Mouse (Mus musculus) layer of hippocampus, adult 8-10 months (tissue): Measurements from ENCODE around the gene Syne4. TPM values are rescaled to one million over a fixed set of nuclear protein-coding genes. Genes with fewer than 3 reads are reported as not detected.
A peak's percentile ranks its signal among the peaks of the same experiment; 100 is the strongest.

ENCODE experiments used
- DNase-seq, 2 experiments: peaks; one replicate each; pipeline ENCODE4 v3.0.0; 2022; ENCODE audit warnings: low spot score in 2 of 2
- total RNA-seq, 4 experiments: library from RNA; stranded (reverse); gene quantifications; 2 replicates each; pipeline ENCODE4 v1.2.4; 2022

The Syne4 gene
- total RNA-seq, result 10 to 100 TPM in 3 of 4 experiments, 1 to 10 TPM in 1; 9.6 to 21.2 (median 15.0) TPM

DNA sequence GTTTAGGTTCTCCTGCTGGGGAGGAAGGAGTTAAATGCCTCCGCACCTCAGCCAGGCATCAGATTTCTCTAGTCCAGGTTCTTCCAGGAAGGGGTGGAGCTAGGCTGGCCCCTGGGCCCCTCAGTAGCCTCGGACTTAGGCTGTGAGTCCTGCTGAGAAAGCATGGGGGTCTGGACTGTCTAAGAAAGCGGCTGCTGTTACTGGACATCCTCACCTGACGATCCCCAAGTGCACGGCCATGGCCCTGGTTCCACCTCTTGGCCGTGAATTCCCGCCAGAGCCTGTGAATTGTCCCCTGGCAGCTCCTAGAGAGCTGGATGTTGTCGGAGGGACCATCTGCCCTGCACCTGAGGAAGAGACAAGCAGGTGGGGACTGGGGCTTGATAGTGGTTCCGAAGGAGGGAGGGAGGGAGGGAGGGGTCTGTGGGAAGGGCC is at the start of gene Syne4:
Gene Syne4, plus strand, starts transcription at position 87 of the 435 bp plus-strand sequence.
- no peak for DNase-seq

DNA sequence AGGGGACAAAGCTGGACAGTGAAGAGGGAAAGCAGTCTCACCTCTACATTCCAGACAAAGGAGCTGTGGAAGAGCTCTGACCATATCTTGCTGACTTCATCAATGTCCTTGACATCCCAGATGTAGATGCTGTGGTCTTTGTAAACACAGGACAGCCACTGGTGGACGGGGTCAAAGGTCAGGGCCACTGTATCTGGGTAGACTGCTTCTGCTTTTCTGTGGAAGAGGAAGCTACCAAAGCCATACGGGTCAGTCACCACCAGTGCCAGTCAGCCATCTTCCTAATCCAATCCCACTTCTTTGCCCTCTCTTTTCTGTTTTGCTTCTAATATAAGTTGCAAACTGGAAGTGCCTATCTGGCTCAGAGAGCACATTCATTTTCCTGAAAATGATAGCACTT is 49.6 kb upstream of the Syne4 start:
- no peak for DNase-seq

DNA sequence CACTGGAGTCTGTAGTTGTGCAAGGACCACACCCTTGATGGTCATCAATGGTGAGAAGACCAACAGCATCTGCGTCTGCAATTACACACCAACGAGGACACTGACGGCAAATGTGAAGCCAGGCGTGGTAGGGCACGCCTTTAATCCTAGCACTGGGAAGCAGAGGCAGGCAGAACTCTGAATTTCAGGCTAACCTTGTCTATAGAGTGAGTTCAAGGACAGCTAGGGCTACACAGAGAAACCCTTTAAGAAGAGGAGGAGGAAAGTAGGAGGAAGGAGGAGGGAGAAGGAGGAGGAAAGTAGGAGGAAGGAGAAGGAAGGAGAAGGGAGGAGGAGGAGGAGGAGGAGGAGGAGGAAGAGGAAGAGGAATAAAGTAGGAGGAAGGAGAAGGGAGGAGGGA is 49.1 kb upstream of the Syne4 start:
- DNase-seq, result no peak

DNA sequence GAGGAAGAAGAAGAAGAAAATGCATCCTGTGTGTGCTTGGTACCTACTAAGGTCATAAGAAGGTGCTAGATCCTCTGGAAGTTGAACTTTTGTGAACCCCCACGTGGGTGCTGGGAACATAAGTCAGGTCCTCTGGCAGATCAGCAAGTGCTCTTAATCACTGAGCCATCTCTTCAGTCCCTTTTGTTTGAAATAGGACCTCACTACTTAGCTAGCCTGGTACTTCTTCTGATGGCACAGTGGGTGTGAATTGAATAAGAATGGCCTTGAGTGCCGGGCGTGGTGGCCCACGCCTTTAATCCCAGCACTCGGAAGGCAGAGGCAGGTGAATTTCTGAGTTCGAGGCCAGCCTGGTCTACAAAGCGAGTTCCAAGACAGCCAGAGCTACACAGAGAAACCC is 48.7 kb upstream of the Syne4 start:
- DNase-seq, result no peak

DNA sequence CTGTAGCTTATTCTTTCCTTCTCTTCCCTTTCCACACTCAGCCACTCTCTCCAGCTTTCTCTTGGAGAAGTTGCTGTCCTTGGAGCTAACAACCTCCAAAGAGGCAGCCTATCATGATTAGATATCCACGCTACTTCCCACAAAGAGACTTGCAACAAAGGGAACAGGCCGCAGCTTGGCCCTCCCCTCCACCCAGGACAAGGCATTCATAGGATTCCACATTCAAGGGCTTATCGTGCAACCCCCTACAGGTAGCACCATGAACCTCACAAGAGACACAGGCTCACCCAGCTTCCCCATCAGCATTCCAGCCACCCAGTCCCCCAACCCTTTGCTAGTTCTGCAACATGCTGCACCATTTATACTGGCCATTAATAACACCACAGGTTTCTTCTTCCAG is 47.8 kb upstream of the Syne4 start:
- DNase-seq, result no peak

DNA sequence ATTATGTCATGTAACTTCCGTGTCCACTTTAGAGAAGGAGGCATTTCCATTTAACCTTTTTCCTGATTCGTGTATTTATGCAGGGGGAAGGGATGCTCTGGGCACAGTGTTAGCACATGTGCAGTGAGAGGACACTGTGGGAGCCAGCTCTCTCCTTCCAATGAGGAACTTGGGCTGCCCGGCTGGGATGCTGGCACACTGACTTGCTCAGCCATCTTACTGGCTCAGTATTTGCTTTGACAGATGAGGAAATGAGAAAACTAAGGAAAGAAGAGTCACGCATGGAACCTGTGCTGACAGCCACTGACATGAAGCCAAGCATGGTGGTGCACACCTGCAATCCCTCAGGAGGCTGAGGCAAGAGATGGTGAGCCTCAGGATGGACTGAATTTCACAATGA is 45.0 kb upstream of the Syne4 start:
- no peak for DNase-seq

DNA sequence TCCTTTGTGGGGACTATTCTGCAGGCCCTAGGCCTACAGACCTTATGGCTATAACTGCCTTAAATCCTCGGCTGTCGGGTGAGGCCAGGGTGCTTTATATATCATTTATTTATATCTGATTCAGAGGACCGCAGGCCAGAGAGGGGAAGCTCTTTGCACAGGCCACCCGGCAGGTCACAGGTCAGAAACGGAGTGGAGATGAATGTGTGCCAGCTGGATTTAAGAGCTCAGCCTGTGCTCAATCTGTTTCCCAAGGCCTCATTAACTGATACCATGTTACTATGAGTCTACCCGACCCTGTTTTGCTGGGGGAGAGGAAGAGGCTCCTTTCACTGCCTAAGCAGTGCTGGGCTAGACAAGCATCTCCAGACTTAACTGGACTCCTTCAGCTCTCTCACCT is 40.2 kb upstream of the Syne4 start:
- DNase-seq, result no peak

DNA sequence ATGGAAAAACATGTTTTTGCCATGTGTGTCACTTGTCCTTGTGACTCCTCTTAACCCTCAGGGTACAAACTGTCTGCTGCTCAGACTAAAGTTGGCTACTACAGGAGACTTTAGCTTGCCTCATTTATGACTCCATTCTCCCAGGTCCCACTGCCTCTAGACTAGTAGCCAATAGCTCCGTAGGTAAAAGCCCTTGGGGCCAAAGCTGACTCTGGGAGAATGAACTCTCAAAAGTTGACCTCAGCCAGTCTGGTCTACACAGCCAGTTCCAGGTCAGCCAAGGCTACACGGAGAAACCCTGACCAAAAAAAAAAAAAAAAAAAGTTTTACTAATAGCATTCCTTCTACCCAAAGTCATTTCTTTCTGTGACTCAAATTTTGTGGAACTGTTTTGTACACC is 35.7 kb upstream of the Syne4 start:
- DNase-seq, result no peak

DNA sequence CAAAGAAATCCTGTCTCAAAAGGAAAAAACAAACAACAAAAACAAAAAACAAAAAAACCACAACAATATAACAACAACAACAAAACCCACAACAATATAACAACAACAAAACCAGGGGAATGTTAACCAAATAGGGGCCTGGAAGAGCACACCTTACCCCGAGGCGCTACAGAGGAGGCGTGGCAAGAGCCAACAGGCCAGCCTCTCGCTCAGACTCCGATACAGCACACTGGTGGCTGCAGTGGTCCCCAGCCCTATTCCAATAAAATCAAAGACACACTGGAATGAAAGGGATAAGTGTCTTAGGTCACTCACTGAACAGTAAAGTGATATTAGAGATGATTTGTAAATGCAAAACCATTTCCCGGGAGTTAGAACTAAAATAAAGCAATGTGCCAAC is 35.1 kb upstream of the Syne4 start:
- DNase-seq, result no peak

DNA sequence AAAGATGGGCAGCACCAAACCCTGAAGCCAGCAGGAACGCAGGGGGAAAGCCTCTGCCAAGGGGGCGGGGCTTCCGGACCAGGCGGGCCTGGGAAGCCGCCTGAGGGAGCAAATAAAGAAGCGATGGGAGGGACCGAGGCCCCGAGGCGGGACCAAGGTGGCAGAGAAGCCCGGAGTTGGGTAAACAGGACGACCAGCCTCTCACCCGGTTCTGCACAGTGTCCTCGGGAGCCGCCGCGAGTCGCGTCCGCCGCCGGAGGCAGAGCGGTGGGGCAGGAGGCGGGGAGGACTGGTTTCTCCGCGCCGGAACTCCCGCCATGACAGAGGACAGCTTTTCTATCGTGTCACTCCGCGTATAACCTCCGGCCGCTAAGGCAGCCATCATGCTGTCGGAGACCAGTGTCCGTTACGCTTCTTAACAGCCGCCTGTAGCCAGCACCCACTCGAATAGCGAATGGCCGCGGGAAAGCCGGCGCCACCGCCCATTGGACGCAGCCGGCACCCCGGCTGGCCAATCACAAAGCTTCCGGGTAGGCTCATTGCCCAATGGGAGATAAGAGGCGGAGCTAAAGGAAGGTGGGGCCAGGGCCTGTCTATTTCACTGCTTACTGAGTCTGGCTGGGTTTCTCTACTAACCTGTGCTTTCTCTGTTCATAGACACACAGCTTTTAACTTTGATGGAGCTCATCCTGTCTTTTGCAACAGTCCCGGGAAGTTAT is 34.5 kb upstream of the Syne4 start, which contains the start of the genes Thap8 and Wdr62:
Gene Thap8, plus strand, starts transcription at position 144 of the 719 bp plus-strand sequence.
Gene Wdr62, minus strand, starts transcription at position 469 of the 719 bp plus-strand sequence.
- DNase-seq, result peak; percentile 84 to 91

DNA sequence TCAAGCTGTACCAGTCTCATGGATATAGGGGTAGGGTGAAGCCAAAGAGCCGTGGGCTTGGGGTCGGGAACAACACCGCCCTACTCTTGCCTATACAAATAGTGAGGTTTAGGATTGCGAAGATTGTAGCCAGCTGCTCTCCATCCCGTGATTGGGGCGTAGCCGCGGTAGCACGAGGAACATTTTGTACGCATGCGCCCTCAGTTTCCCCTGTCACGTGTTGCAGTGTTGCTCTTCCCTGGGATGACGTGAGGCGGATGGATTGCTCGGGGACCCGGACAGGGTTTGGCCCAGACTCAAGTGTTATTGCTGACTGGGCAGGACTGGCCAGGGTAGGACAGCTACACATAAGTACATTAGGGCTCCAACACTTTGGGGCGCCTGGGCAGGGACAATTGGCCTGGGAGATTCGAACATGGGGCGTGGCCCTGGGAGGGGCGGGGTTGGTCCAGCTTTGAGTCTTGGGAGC is 33.9 kb upstream of the Syne4 start:
- DNase-seq, result peak; percentile 88 to 91

DNA sequence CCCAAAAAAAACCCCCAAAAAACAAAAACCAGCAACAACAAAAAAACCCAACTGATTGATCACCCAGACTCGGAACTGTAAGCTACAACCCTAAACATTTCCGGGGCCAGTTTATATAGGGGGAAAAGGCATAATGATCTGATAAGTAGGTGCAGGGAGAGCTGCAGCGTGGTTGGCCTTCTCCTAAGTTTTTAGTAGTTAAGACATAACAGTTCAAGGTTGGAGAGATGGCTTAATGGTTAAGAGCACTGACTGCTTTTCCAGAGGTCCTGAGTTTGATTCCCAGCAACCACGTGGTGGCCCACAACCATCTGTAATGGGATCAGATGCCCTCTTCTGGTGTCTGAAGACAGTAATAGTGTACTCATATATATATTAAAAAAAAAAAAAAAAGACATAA is 33.1 kb upstream of the Syne4 start:
- DNase-seq, result no peak

DNA sequence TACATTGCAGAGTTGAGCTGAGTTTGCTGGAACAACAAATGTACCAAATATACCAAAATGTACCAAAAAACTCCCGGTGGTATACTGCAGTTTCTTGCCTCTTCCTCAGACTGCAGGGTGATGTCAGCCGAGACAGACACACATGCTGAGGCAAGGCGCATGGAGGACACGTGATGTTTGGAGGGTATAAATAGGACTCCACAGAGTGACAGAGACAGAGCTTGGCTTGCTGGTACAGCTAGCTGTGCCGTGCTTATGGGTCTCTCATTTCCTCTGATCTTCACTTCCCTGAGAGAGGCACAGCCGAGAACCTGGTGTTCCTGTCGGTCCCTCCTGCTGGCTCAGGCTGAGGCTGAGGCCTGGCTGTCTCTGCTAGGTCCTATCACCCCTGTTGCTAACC is 31.9 kb upstream of the Syne4 start:
- no peak for DNase-seq

DNA sequence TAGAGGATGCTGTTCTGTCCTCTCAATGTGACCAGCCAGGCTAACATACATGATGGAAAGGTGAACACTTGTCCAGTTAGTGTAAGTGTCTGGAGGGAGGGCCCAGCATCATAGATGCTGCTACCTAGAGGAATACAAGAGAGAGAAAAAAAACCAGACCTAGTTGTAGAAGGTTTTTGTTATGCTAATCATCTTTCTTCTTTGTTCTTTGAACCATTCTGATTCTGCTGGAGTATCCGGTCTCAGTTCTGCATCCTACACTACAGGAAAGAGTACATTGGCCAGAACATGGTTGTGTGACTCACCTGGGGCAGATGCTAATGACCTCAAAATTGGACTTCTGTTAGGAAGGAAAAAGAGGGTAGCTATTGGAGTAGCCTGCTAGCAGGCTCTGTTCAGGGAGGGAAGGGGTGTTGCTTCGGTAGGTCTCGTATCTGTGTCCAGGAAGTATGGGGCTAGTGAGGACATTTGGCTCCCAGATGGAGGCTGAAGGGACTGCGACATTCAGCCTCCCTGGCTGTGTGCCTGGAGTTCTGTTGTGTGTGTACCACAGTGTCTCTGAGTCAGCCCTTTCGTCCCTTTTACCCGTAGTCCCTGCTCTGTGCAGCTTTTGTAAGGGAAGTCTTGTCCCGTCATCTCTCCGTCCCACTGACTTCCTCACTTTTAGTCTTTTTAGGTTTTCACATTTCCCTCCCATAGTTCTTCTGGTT is 27.8 kb upstream of the Syne4 start:
- no peak for DNase-seq

DNA sequence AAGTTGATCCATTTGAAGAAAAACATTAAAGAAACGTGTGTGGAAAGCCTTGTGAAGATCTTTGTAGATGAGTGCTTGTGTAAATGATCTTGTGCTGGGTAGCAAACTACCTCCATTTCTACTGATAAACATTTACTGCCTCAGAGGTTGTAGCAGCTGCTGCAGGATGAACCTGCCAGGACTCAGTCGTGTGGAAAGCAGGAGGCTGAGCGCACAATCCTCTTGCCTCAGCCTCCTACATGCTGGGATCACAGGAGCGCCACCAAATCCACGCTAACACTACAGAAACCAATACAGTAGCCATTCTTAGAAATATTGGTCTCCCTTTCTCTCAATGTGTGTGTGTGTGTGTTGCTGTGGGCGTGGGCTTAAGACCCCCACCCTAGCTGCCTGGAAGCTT is 26.6 kb upstream of the Syne4 start:
- no peak for DNase-seq

DNA sequence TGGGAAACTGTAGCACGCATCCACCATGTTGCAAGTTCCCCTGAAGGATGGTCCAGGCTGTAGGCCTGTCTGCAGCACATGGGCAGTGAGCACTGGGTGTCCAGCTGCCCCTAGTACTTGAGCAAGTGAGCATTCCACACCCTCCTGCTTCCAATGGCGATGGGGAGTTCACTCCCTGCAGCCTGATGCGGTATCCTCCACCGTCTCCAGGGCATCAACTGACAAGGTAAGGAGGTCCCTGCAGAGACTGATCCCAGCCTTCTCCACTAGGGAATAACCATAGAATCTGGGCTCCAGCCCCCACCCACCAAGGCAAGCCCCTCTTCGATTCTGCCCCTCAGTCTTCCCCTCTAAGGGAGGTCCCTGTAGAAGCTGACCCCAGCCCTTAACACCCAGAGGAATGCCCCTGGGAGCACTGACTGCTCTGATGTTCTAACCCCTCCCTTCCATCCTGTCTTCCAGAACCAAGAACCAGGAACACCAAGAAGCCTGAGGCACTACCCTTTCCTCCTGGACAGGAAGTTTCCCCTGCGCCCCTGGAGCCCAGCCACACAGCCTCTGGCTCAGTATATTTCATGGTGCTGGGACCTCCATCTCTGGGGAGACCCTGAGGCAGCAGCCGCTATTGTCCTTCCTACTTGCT is 25.4 kb upstream of the Syne4 start:
- no peak for DNase-seq

DNA sequence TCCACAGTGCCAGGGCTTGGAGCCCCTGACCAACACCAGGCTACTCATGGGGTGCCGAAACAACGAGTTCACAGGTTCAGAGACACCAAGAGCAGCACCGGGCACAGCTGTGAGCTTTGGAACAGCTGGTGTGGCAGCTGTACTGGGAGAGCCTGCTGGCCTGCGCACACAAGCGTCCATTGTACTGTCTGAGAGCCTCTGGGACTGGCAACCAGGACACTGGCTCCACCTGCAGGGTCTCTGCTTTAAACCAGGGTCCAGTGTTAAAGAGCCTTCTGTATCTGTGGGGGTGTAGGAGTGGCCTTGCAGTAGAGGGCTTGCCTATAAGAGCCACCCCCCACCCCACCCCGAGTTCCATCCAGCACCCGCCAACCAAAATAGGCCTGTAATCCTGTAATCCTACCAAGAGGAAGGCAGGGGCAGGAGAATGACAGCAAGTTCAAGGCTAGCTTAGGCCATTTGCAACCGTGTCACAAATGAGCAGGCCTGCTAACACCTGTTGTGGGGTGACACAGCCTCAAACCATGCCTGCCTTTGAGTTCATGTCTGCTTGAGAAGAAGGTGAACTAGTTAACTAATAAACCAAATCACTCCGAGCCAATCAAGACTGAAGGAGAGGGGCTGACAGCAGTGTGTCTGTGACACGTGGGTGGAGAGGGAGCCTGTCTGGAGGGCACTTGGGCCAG is 24.8 kb upstream of the Syne4 start:
- DNase-seq, result no peak

DNA sequence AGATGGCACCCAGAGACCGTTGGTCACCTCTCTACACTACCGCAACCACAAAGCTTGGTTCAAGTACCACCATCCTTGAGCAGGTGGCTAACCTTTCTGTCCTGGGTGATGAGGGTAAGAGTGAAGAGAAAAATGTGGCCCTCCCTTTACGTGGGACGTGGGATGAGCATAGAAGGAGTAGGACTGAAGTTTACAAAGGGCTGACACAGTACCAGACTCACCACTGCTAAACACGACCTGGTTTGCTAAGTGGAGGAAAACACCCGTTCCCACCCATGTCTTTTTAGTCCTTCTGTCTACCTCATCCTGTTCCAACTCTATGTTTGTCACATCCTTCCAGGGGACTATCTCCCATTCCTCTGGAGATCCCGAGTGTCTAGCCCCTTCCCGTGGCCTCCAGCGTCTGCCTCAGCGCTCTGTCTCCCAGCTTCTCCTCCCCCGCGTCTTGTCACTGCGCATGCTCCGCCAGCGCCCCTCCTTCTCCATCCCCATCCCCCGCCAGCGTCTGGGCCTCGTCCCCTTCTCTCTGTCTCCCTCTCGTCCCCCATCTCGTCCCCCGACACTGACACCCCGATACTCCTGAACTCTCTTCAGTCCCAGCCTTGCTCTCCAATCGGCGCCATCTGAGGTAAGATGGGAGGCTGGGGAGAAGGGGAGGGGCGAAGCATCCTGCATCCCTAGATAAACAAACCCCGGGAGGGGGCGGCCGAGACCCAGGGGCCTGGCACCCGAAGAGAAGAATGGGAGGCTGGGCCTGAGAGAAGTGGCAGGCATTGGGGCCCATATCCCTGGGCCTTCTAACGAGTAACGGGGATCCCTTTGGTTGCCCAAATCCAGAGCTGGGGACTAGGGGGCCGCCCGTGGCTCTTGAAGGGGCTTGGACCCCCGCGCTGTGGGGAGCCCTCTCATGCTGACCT is 23.1 kb upstream of the Syne4 start, which contains the start of gene Clip3:
Gene Clip3, plus strand, starts transcription at position 514 of the 917 bp plus-strand sequence.
- peak; percentile 85 to 90 for DNase-seq

DNA sequence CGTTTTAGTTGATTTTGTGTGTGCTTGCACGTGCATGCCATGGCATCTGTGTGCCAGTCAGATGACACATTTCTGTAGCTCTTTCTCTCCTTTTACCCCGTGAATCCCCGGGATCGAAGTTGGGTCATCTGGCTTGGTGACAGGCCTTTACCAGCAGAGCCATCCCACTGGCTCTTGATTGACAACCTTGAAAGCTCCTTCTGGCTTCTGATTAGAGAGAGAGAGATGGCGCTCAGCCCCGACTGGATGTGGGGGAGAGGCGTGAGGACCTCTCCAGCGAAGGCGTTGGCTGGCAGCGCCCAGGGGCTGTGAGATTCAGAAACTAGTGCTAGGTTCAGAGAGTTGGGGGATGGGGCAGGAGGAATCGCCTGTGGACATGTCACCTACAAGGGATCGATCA is 20.8 kb upstream of the Syne4 start:
- DNase-seq, result no peak

DNA sequence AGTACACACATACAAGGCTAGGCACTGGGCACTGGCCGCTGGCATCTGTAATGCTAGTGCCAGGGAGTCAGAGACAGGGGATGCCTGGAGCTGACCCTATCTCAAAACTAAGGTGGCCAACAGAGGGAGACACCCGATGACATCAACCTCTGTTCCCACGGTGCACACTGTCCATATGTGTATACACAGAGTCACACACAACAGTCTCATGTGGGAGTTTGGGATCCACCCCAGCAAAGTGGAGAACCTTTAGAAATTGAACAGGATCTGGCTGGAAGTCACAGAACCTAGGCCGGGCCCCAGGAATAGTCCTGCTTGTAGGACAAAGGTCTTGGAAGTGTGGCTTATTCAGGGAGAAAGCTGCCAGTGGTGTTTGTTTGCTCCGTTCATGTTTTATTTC is 20.3 kb upstream of the Syne4 start:
- no peak for DNase-seq
